ENCODE assay signal across 13 mouse cellular contexts in genomic region chr15:85233251-85233611, GRCm38 (mm10). TPM values are rescaled to one million over a fixed set of nuclear protein-coding genes. Genes with fewer than 3 reads are reported as not detected.
DNase-seq lines count a peak whose midpoint lies in the region; ATAC-seq lines count a peak whose summit lies in the region.
"Had no signal": no experiment of that assay in that cellular context is flagged by ENCODE, and none has a peak within 500 bp of the region (broad histone marks: within the 10 kb centered on the region; RNA-seq: fewer than 3 reads in every experiment).

No protein-coding gene starts in this region.

- H3K9ac ChIP-seq in kidney, embryonic 14.5 days (ENCODE audit: low read depth, low read length) = no peak overlapping the region
- H3K9ac ChIP-seq: liver, embryonic 15.5 days had no signal

- H3K4me1 ChIP-seq in kidney, embryonic 14.5 days (ENCODE audit: control insufficient read depth, insufficient read depth, low read length) = no peaks in the 10 kb centered on the region
- H3K4me1 ChIP-seq: forebrain, embryonic 10.5 days had no signal

- H3K36me3 ChIP-seq in kidney, embryonic 14.5 days (ENCODE audit: control insufficient read depth, insufficient read depth, low read length) = peaks cover 84% of the 10 kb centered on the region
- H3K36me3 ChIP-seq: liver, embryonic 15.5 days had no signal

- H3K9me3 ChIP-seq in kidney, embryonic 14.5 days (ENCODE audit: control insufficient read depth, low read length) = no peaks in the 10 kb centered on the region
- H3K9me3 ChIP-seq: forebrain, embryonic 10.5 days; liver, embryonic 15.5 days had no signal

- H3K27me3 ChIP-seq in kidney, embryonic 14.5 days (ENCODE audit: control insufficient read depth, insufficient read depth, low read length) = no peaks in the 10 kb centered on the region
- H3K27me3 ChIP-seq: liver, embryonic 15.5 days had no signal

- 93% methylated on average over 4 of the region's 4 CpGs for WGBS in kidney, embryonic 14.5 days

- no peak overlapping the region for H3K4me3 ChIP-seq in kidney, embryonic 14.5 days (ENCODE audit: low read length)
- H3K4me3 ChIP-seq: forebrain, embryonic 10.5 days; gastrocnemius, adult 2 months; liver, embryonic 15.5 days; megakaryocyte, embryonic 14.5 days had no signal

- peak; percentile 16 to 22 for DNase-seq in kidney, postnatal 36 days
- peak; percentile 77 for DNase-seq in T-cell, adult 2 months (ENCODE audit: low spot score)
- DNase-seq in naive thymus-derived CD4-positive, alpha-beta T cell, adult 2 months (ENCODE audit: low read depth) = peak; percentile 86
- peak; percentile 72 for DNase-seq in thymus, postnatal 4 days
- no peak for DNase-seq in adrenal gland, postnatal 25 days
- no peak for DNase-seq in ovary, postnatal 36 days (ENCODE audit: low spot score)
- no peak for DNase-seq in lung, adult 18-20 months
- DNase-seq: gastrocnemius, adult 2 months; heart, postnatal 10 days had no signal

- no peak overlapping the region for H3K4me2 ChIP-seq in kidney, embryonic 14.5 days (replicated peaks; ENCODE audit: low read depth, low read length)
- H3K4me2 ChIP-seq: liver, embryonic 15.5 days had no signal

- H3K27ac ChIP-seq in kidney, embryonic 14.5 days (ENCODE audit: low read depth, low read length) = no peak overlapping the region
- H3K27ac ChIP-seq: forebrain, embryonic 10.5 days; liver, embryonic 15.5 days had no signal

- no peak for ATAC-seq in kidney, embryonic 14.5 days (ENCODE audit: low FRiP score, low TSS enrichment)

RNA-seq across cellular contexts. Expression of gene Fbln1, which starts 27.5 kb away (rescaled TPM):
- 174 and 188 TPM in 2 replicates for polyA plus RNA-seq in kidney, embryonic 14.5 days (2014; fragmentation: Nextera tagmentation; extraction: Ambion mirVana)
- 33.0 and 37.1 TPM in 2 replicates for total RNA-seq in adrenal gland, postnatal 25 days (2021)

Comparison
In these comparisons a context has a peak if more than half of its experiments do, and no peak if none do; other contexts are left out.
1. DNase-seq: peak in kidney, postnatal 36 days (2 of 2), T-cell, adult 2 months (single experiment), naive thymus-derived CD4-positive, alpha-beta T cell, adult 2 months (single experiment) and thymus, postnatal 4 days (single experiment); none in adrenal gland, postnatal 25 days (single experiment), ovary, postnatal 36 days (single experiment) and lung, adult 18-20 months (0 of 2).